7 mouse cellular contexts compared by ENCODE assay signal in genomic region chr13:12519371-12519770, GRCm38 (mm10). TPM values are rescaled to one million over a fixed set of nuclear protein-coding genes. Genes with fewer than 3 reads are reported as not detected.
DNase-seq lines count a peak whose midpoint lies in the region; ATAC-seq and TF ChIP-seq lines count a peak whose summit lies in the region.

No protein-coding gene starts in this region.

- ATAC-seq in CD4-positive, CD25-positive, alpha-beta regulatory T cell, adult 4 months, result peak; percentile 32
- ATAC-seq in forebrain, embryonic 16.5 days, result peak; percentile 56; the same call in 1 of the 2 replicates
- ATAC-seq in liver, embryonic 13.5 days (ENCODE audit: low read depth), result no peak
- ATAC-seq in stomach, embryonic 16.5 days (ENCODE audit: insufficient read depth, low FRiP score), result no peak

- 3% methylated on average over 18 of the region's 18 CpGs for WGBS in forebrain, embryonic 16.5 days
- WGBS in liver, embryonic 13.5 days (ENCODE audit: insufficient replicate concordance), result 8% methylated on average over 18 of the region's 18 CpGs
- WGBS in stomach, embryonic 16.5 days, result 2% methylated on average over 18 of the region's 18 CpGs

- no peak overlapping the region for H3K9ac ChIP-seq in ES-Bruce4 (ENCODE audit: low read depth, poor library complexity, severe bottlenecking)
- peak overlapping the region; percentile 39 for H3K9ac ChIP-seq in forebrain, embryonic 16.5 days (replicated peaks; ENCODE audit: low read depth, low read length)
- H3K9ac ChIP-seq in liver, embryonic 13.5 days, result no peak overlapping the region
- peak overlapping the region; percentile 81 for H3K9ac ChIP-seq in stomach, embryonic 16.5 days (ENCODE audit: low read length)

- peak overlapping the region; percentile 85 for H3K4me2 ChIP-seq in forebrain, embryonic 16.5 days (ENCODE audit: low read length)
- peak overlapping the region; percentile 66 for H3K4me2 ChIP-seq in liver, embryonic 13.5 days
- H3K4me2 ChIP-seq in stomach, embryonic 16.5 days (ENCODE audit: low read depth, low read length), result peak overlapping the region; percentile 99

- no peak for DNase-seq in liver, embryonic 13.5 days
- DNase-seq in cerebellum, adult 8-10 months, result no peak
- no peak for DNase-seq in urinary bladder, postnatal 14 days (ENCODE audit: low spot score)

- peak overlapping the region; percentile 7; the same call in 1 of the 2 replicates for H3K4me3 ChIP-seq in ES-Bruce4 (ENCODE audit: low read depth, low read length)
- H3K4me3 ChIP-seq in forebrain, embryonic 16.5 days (replicated peaks; ENCODE audit: low read length), result peak overlapping the region; percentile 53
- H3K4me3 ChIP-seq in liver, embryonic 13.5 days (replicated peaks), result peak overlapping the region; percentile 51
- peak overlapping the region; percentile 61 for H3K4me3 ChIP-seq in stomach, embryonic 16.5 days (replicated peaks; ENCODE audit: low read length)

- no peaks in the 10 kb centered on the region for H3K4me1 ChIP-seq in ES-Bruce4 (ENCODE audit: control insufficient read depth, insufficient read depth, low read length)
- 0 out of 2 replicates have a peak, but pooled peaks cover 2% of the 10 kb centered on the region for H3K4me1 ChIP-seq in forebrain, embryonic 16.5 days (replicated peaks; ENCODE audit: control insufficient read depth, insufficient read depth, low read length)
- 0 out of 2 replicates have a peak, but pooled peaks cover 4% of the 10 kb centered on the region for H3K4me1 ChIP-seq in liver, embryonic 13.5 days (replicated peaks)
- H3K4me1 ChIP-seq in stomach, embryonic 16.5 days (ENCODE audit: control insufficient read depth, insufficient read depth, low read length), result no peaks in the 10 kb centered on the region

- no peak overlapping the region for H3K27ac ChIP-seq in ES-Bruce4 (ENCODE audit: insufficient read depth, low read length)
- H3K27ac ChIP-seq in forebrain, embryonic 16.5 days (ENCODE audit: low read length), result no peak overlapping the region
- H3K27ac ChIP-seq in liver, embryonic 13.5 days, result no peak overlapping the region
- no peak overlapping the region for H3K27ac ChIP-seq in stomach, embryonic 16.5 days (ENCODE audit: low read length)

- H3K27me3 ChIP-seq in ES-Bruce4 (ENCODE audit: control insufficient read depth, insufficient read depth, low read length, poor library complexity, severe bottlenecking), result peaks cover 2% of the 10 kb centered on the region
- no peaks in the 10 kb centered on the region; the same call in none of the 2 replicates for H3K27me3 ChIP-seq in forebrain, embryonic 16.5 days (replicated peaks; ENCODE audit: control insufficient read depth, insufficient read depth, low read length)
- H3K27me3 ChIP-seq in liver, embryonic 13.5 days, result peaks cover 41% of the 10 kb centered on the region
- H3K27me3 ChIP-seq in stomach, embryonic 16.5 days (ENCODE audit: control insufficient read depth, insufficient read depth, low read length), result peaks cover 6% of the 10 kb centered on the region; the same call in 1 of the 2 replicates

- TF ChIP-seq CTCF in ES-Bruce4 (IDR thresholded peaks at IDR 0.05; ENCODE audit: low read depth, low read length), result no peak

- H3K36me3 ChIP-seq in ES-Bruce4 (ENCODE audit: control insufficient read depth, insufficient read depth, low read length, poor library complexity, severe bottlenecking), result no peaks in the 10 kb centered on the region
- no peaks in the 10 kb centered on the region for H3K36me3 ChIP-seq in forebrain, embryonic 16.5 days (ENCODE audit: control insufficient read depth, insufficient read depth)
- H3K36me3 ChIP-seq in liver, embryonic 13.5 days, result no peaks in the 10 kb centered on the region
- H3K36me3 ChIP-seq in stomach, embryonic 16.5 days (ENCODE audit: control insufficient read depth, insufficient read depth, low read length), result no peaks in the 10 kb centered on the region

- TF ChIP-seq POLR2A in ES-Bruce4 (IDR thresholded peaks at IDR 0.05; ENCODE audit: insufficient read depth, low read length), result no peak

- no peaks in the 10 kb centered on the region for H3K9me3 ChIP-seq in ES-Bruce4 (replicated peaks; ENCODE audit: control insufficient read depth, insufficient read depth, low read length, poor library complexity, severe bottlenecking)
- no peaks in the 10 kb centered on the region for H3K9me3 ChIP-seq in forebrain, embryonic 16.5 days (ENCODE audit: control insufficient read depth, low read length)
- no peaks in the 10 kb centered on the region for H3K9me3 ChIP-seq in liver, embryonic 13.5 days (replicated peaks)
- no peaks in the 10 kb centered on the region for H3K9me3 ChIP-seq in stomach, embryonic 16.5 days (replicated peaks; ENCODE audit: control insufficient read depth, low read length)

- no peak for TF ChIP-seq EP300 in ES-Bruce4 (IDR thresholded peaks at IDR 0.05; ENCODE audit: insufficient read depth, low read depth, low read length)

RNA-seq across cellular contexts. Expression of gene Edaradd, which starts 0.9 kb away (rescaled TPM):
- 1 to 10 TPM; 1.5 to 1.6 TPM for polyA plus RNA-seq in CD4-positive, CD25-positive, alpha-beta regulatory T cell, adult 4 months (2017; shearing (Covaris generic))
- polyA plus RNA-seq in ES-Bruce4 (2011; ENCODE audit: insufficient read depth, insufficient read length, low read depth, missing spikeins), result 0.17 TPM in 1 of 2 replicates, not detected in the other
- polyA plus RNA-seq in forebrain, embryonic 16.5 days (2015; fragmentation: Nextera tagmentation; extraction: Ambion mirVana), result 1.9 and 2.6 TPM in 2 replicates
- 0.06 TPM in 2 replicates for polyA plus RNA-seq in liver, embryonic 13.5 days (2015; fragmentation: Nextera tagmentation; extraction: Ambion mirVana)
- 5.8 and 6.1 TPM in 2 replicates for polyA plus RNA-seq in stomach, embryonic 16.5 days (2015; fragmentation: Nextera tagmentation; extraction: Ambion mirVana)

RNA-seq across cellular contexts. Expression of gene Ero1lb, which starts 46.3 kb away (rescaled TPM):
- polyA plus RNA-seq in CD4-positive, CD25-positive, alpha-beta regulatory T cell, adult 4 months (2017; shearing (Covaris generic)), result 1 to 10 TPM; 5.3 to 6.5 TPM
- polyA plus RNA-seq in ES-Bruce4 (2011; ENCODE audit: insufficient read depth, insufficient read length, low read depth, missing spikeins), result 6.4 and 7.6 TPM in 2 replicates
- 15.4 and 15.6 TPM in 2 replicates for polyA plus RNA-seq in forebrain, embryonic 16.5 days (2015; fragmentation: Nextera tagmentation; extraction: Ambion mirVana)
- 1.9 TPM in 2 replicates for polyA plus RNA-seq in liver, embryonic 13.5 days (2015; fragmentation: Nextera tagmentation; extraction: Ambion mirVana)
- polyA plus RNA-seq in stomach, embryonic 16.5 days (2015; fragmentation: Nextera tagmentation; extraction: Ambion mirVana), result 16.3 and 17.0 TPM in 2 replicates

RNA-seq across cellular contexts. Expression of gene Lgals8, which starts 54.6 kb away (rescaled TPM):
- 100 to 1,000 TPM in 1 of 2 experiments, 10 to 100 TPM in 1; 95.6 to 112 TPM for polyA plus RNA-seq in CD4-positive, CD25-positive, alpha-beta regulatory T cell, adult 4 months (2017; shearing (Covaris generic))
- 11.4 and 12.7 TPM in 2 replicates for polyA plus RNA-seq in ES-Bruce4 (2011; ENCODE audit: insufficient read depth, insufficient read length, low read depth, missing spikeins)
- 14.4 and 15.1 TPM in 2 replicates for polyA plus RNA-seq in forebrain, embryonic 16.5 days (2015; fragmentation: Nextera tagmentation; extraction: Ambion mirVana)
- 12.7 and 14.6 TPM in 2 replicates for polyA plus RNA-seq in liver, embryonic 13.5 days (2015; fragmentation: Nextera tagmentation; extraction: Ambion mirVana)
- 35.8 and 36.3 TPM in 2 replicates for polyA plus RNA-seq in stomach, embryonic 16.5 days (2015; fragmentation: Nextera tagmentation; extraction: Ambion mirVana)

Comparison
In these comparisons a context has a peak if more than half of its experiments do, and no peak if none do; other contexts are left out.
1. ATAC-seq: peak in CD4-positive, CD25-positive, alpha-beta regulatory T cell, adult 4 months (single experiment) and forebrain, embryonic 16.5 days (single experiment); none in liver, embryonic 13.5 days (single experiment) and stomach, embryonic 16.5 days (single experiment).
2. H3K4me3 ChIP-seq: peak in every context shown above with its lines; median percentile 61 in stomach, embryonic 16.5 days; 53 in forebrain, embryonic 16.5 days; 51 in liver, embryonic 13.5 days; 7 in ES-Bruce4.
3. H3K9ac ChIP-seq: peak in forebrain, embryonic 16.5 days (single experiment) and stomach, embryonic 16.5 days (single experiment); none in ES-Bruce4 (single experiment) and liver, embryonic 13.5 days (single experiment).
4. Peak in every context shown above with its lines, with median percentiles within 50 percentile points of each other: H3K4me2 ChIP-seq.